ENCODE assay signal across 8 mouse cellular contexts in genomic region chr3:106722028-106722945, GRCm38 (mm10). TPM values are rescaled to one million over a fixed set of nuclear protein-coding genes. Genes with fewer than 3 reads are reported as not detected.
DNase-seq lines count a peak whose midpoint lies in the region; ATAC-seq and TF ChIP-seq lines count a peak whose summit lies in the region.

No protein-coding gene starts in this region.

- peak overlapping the region; percentile 72 for H3K4me3 ChIP-seq in forebrain, embryonic 10.5 days
- peak overlapping the region; percentile 84 for H3K4me3 ChIP-seq in heart, embryonic 15.5 days
- H3K4me3 ChIP-seq in liver, embryonic 14.5 days (ENCODE audit: insufficient read depth in 1 of 2, low read depth in 2 of 2, low read length in 2 of 2) = peak overlapping the region; percentile 59 to 80
- peak overlapping the region; percentile 55 for H3K4me3 ChIP-seq in neural tube, embryonic 11.5 days (ENCODE audit: low read depth, low read length)
- H3K4me3 ChIP-seq in stomach, postnatal 0 days (ENCODE audit: low read depth, low read length) = peak overlapping the region; percentile 69

- 2% methylated on average over 33 of the region's 33 CpGs for WGBS in forebrain, embryonic 10.5 days
- under 1% methylated on average over 33 of the region's 33 CpGs for WGBS in heart, embryonic 15.5 days
- under 1% methylated on average over 33 of the region's 33 CpGs for WGBS in liver, embryonic 14.5 days (ENCODE audit: insufficient replicate concordance)
- WGBS in neural tube, embryonic 11.5 days = 2% methylated on average over 33 of the region's 33 CpGs
- WGBS in stomach, postnatal 0 days = under 1% methylated on average over 33 of the region's 33 CpGs

- peak; percentile 36; the same call in 1 of the 2 replicates for TF ChIP-seq CTCF in liver, embryonic 14.5 days (IDR thresholded peaks at IDR 0.05; ENCODE audit: low read depth)
- TF ChIP-seq CTCF in stomach, postnatal 0 days (IDR thresholded peaks at IDR 0.05; ENCODE audit: low read depth) = peak; percentile 53

- peaks cover 4% of the 10 kb centered on the region; the same call in 1 of the 2 replicates for H3K36me3 ChIP-seq in forebrain, embryonic 10.5 days (replicated peaks)
- no peaks in the 10 kb centered on the region for H3K36me3 ChIP-seq in heart, embryonic 15.5 days
- no peaks in the 10 kb centered on the region for H3K36me3 ChIP-seq in liver, embryonic 14.5 days (replicated peaks; ENCODE audit: control insufficient read depth, insufficient read depth, low read depth)
- no peaks in the 10 kb centered on the region for H3K36me3 ChIP-seq in neural tube, embryonic 11.5 days (ENCODE audit: control insufficient read depth, insufficient read depth, low read length)
- H3K36me3 ChIP-seq in stomach, postnatal 0 days (ENCODE audit: control insufficient read depth, insufficient read depth, low read length) = no peaks in the 10 kb centered on the region

- H3K27me3 ChIP-seq in forebrain, embryonic 10.5 days (ENCODE audit: poor library complexity, severe bottlenecking) = no peaks in the 10 kb centered on the region; the same call in 1 of the 2 replicates
- peaks cover 14% of the 10 kb centered on the region for H3K27me3 ChIP-seq in heart, embryonic 15.5 days
- no peaks in the 10 kb centered on the region for H3K27me3 ChIP-seq in liver, embryonic 14.5 days (ENCODE audit: control insufficient read depth, insufficient read depth, low read length)
- no peaks in the 10 kb centered on the region for H3K27me3 ChIP-seq in neural tube, embryonic 11.5 days (ENCODE audit: control insufficient read depth, insufficient read depth, low read length)
- H3K27me3 ChIP-seq in stomach, postnatal 0 days (ENCODE audit: control insufficient read depth, insufficient read depth, low read length) = no peaks in the 10 kb centered on the region

- H3K9ac ChIP-seq in heart, embryonic 15.5 days = peak overlapping the region; percentile 67
- peak overlapping the region; percentile 15 for H3K9ac ChIP-seq in liver, embryonic 14.5 days (replicated peaks)
- H3K9ac ChIP-seq in neural tube, embryonic 11.5 days (ENCODE audit: low read length) = peak overlapping the region; percentile 23
- peak overlapping the region; percentile 70 for H3K9ac ChIP-seq in stomach, postnatal 0 days (ENCODE audit: low read length)

- H3K4me2 ChIP-seq in heart, embryonic 15.5 days = peak overlapping the region; percentile 75
- peak overlapping the region; percentile 62 for H3K4me2 ChIP-seq in liver, embryonic 14.5 days (ENCODE audit: low read depth)
- peak overlapping the region; percentile 48 for H3K4me2 ChIP-seq in neural tube, embryonic 11.5 days (ENCODE audit: low read depth)
- H3K4me2 ChIP-seq in stomach, postnatal 0 days (replicated peaks; ENCODE audit: low read depth) = peak overlapping the region; percentile 62

- peak; percentile 91 for ATAC-seq in heart, embryonic 15.5 days (replicated peaks; ENCODE audit: insufficient number of reproducible peaks, insufficient read depth, low FRiP score, low read depth)
- peak; percentile 85 for ATAC-seq in liver, embryonic 14.5 days (ENCODE audit: insufficient read depth)
- peak; percentile 93 for ATAC-seq in neural tube, embryonic 11.5 days (ENCODE audit: insufficient read depth, low FRiP score, low TSS enrichment)
- ATAC-seq in stomach, postnatal 0 days (ENCODE audit: low FRiP score, low TSS enrichment) = peak; percentile 96

- H3K4me1 ChIP-seq in forebrain, embryonic 10.5 days = peaks cover 5% of the 10 kb centered on the region; the same call in 1 of the 2 replicates
- H3K4me1 ChIP-seq in heart, embryonic 15.5 days (replicated peaks) = no peaks in the 10 kb centered on the region
- H3K4me1 ChIP-seq in liver, embryonic 14.5 days (replicated peaks; ENCODE audit: control insufficient read depth in 2 of 2, insufficient read depth in 2 of 2, low read length in 1 of 2) = no peaks in the 10 kb centered on the region
- no peaks in the 10 kb centered on the region for H3K4me1 ChIP-seq in neural tube, embryonic 11.5 days (ENCODE audit: control insufficient read depth, insufficient read depth, low read length)
- no peaks in the 10 kb centered on the region for H3K4me1 ChIP-seq in stomach, postnatal 0 days (replicated peaks; ENCODE audit: control insufficient read depth, insufficient read depth)

- peak; percentile 91 to 92 for DNase-seq in CD8-positive naive resting alpha-beta T cell, adult 2 months (ENCODE audit: low read depth in 2 of 2, low spot score in 2 of 2)
- peak; percentile 77 for DNase-seq in c-Kit-positive CD71-negative TER-119-negative erythroid progenitor cells, embryonic 14.5 days (ENCODE audit: low read depth)
- peak; percentile 78 for DNase-seq in forebrain, embryonic 10.5 days (ENCODE audit: extremely low spot score, low spot score)
- DNase-seq in kidney, postnatal 25 days = peak; percentile 80 to 91
- peak; percentile 63 to 70 (median 63) for DNase-seq in liver, embryonic 14.5 days (ENCODE audit: low read depth in 3 of 3, low spot score in 3 of 3)
- DNase-seq in neural tube, embryonic 11.5 days (ENCODE audit: low spot score) = peak; percentile 85
- DNase-seq in stomach, postnatal 0 days (ENCODE audit: low spot score) = peak; percentile 91

- peak overlapping the region; percentile 88 for H3K27ac ChIP-seq in forebrain, embryonic 10.5 days
- H3K27ac ChIP-seq in heart, embryonic 15.5 days = peak overlapping the region; percentile 97
- H3K27ac ChIP-seq in liver, embryonic 14.5 days = peak overlapping the region; percentile 55
- H3K27ac ChIP-seq in neural tube, embryonic 11.5 days (ENCODE audit: low read depth, low read length) = peak overlapping the region; percentile 72
- H3K27ac ChIP-seq in stomach, postnatal 0 days (replicated peaks) = peak overlapping the region; percentile 98

- peaks cover 10% of the 10 kb centered on the region for H3K9me3 ChIP-seq in forebrain, embryonic 10.5 days
- H3K9me3 ChIP-seq in heart, embryonic 15.5 days (replicated peaks) = no peaks in the 10 kb centered on the region
- no peaks in the 10 kb centered on the region for H3K9me3 ChIP-seq in liver, embryonic 14.5 days (ENCODE audit: control insufficient read depth, low read length)
- H3K9me3 ChIP-seq in neural tube, embryonic 11.5 days (ENCODE audit: control insufficient read depth, low read length) = no peaks in the 10 kb centered on the region
- H3K9me3 ChIP-seq in stomach, postnatal 0 days (ENCODE audit: control insufficient read depth, low read length) = no peaks in the 10 kb centered on the region

- no peak; the same call in 1 of the 2 replicates for TF ChIP-seq EP300 in liver, embryonic 14.5 days (IDR thresholded peaks at IDR 0.05; ENCODE audit: low read depth)
- no peak for TF ChIP-seq EP300 in stomach, postnatal 0 days (optimal IDR thresholded peaks at IDR 0.05)

RNA-seq across cellular contexts. Expression of gene Lrif1, which starts 37.5 kb away (rescaled TPM):
- polyA plus RNA-seq in forebrain, embryonic 10.5 days (2016; fragmentation: Nextera tagmentation; extraction: Ambion mirVana) = 13.3 and 13.6 TPM in 2 replicates
- polyA plus RNA-seq in heart, embryonic 15.5 days (2015; fragmentation: Nextera tagmentation; extraction: Ambion mirVana) = 11.1 and 12.3 TPM in 2 replicates
- 1.7 and 3.0 TPM in 2 replicates for polyA plus RNA-seq in liver, embryonic 14.5 days (2012; rRNA removed)
- 4.0 and 4.4 TPM in 2 replicates for polyA plus RNA-seq in liver, embryonic 14.5 days (2014; fragmentation: Nextera tagmentation; extraction: Ambion mirVana)
- 16.7 and 17.9 TPM in 2 replicates for polyA plus RNA-seq in neural tube, embryonic 11.5 days (2014; fragmentation: Nextera tagmentation; extraction: Ambion mirVana)
- polyA plus RNA-seq in stomach, postnatal 0 days (2015; fragmentation: Nextera tagmentation; extraction: Ambion mirVana) = 9.6 and 10.5 TPM in 2 replicates

Comparison
In these comparisons a context has a peak if more than half of its experiments do, and no peak if none do; other contexts are left out.
1. Peak in every context shown above with its lines: DNase-seq, ATAC-seq, H3K4me3 ChIP-seq and H3K27ac ChIP-seq.
2. H3K9ac ChIP-seq: peak in every context shown above with its lines; median percentile 70 in stomach, postnatal 0 days; 67 in heart, embryonic 15.5 days; 23 in neural tube, embryonic 11.5 days; 15 in liver, embryonic 14.5 days.